Comparison of ENCODE assay signal across 8 mouse cellular contexts in genomic region chr10:34096418-34096883, GRCm38 (mm10). TPM values are rescaled to one million over a fixed set of nuclear protein-coding genes. Genes with fewer than 3 reads are reported as not detected.
DNase-seq lines count a peak whose midpoint lies in the region; ATAC-seq and TF ChIP-seq lines count a peak whose summit lies in the region.

Gene Calhm5, minus strand, starts transcription at chr10:34096519.

- no peak within 1 kb of the TSS for H3ac ChIP-seq in C2C12 (ENCODE audit: control insufficient read depth, insufficient read length, low read depth)

- no peaks in the 10 kb centered on the region for H3K79me3 ChIP-seq in C2C12 (ENCODE audit: low read depth)

- 10% methylated on average over 9 of the region's 9 CpGs for WGBS in heart, embryonic 16.5 days
- 17% methylated on average over 9 of the region's 9 CpGs for WGBS in liver, embryonic 12.5 days (ENCODE audit: insufficient replicate concordance)

- peak within 1 kb of the TSS; percentile 33 for H3K27ac ChIP-seq in heart, embryonic 16.5 days (ENCODE audit: low read length)
- no peak within 1 kb of the TSS for H3K27ac ChIP-seq in liver, embryonic 12.5 days

- H3K9me3 ChIP-seq in heart, embryonic 16.5 days (replicated peaks; ENCODE audit: control insufficient read depth, low read length) = no peaks in the 10 kb centered on the region
- no peaks in the 10 kb centered on the region for H3K9me3 ChIP-seq in liver, embryonic 12.5 days (replicated peaks)

- TF ChIP-seq CTCF in C2C12 (IDR thresholded peaks at IDR 0.05; ENCODE audit: control insufficient read depth, insufficient read depth, insufficient read length) = peak; percentile 31

- no peak within 1 kb of the TSS for H3K4me3 ChIP-seq in C2C12 (ENCODE audit: insufficient read depth, poor library complexity, severe bottlenecking)
- peak within 1 kb of the TSS; percentile 57 for H3K4me3 ChIP-seq in heart, embryonic 16.5 days (ENCODE audit: low read length)
- no peak within 1 kb of the TSS for H3K4me3 ChIP-seq in liver, embryonic 12.5 days

- peak within 1 kb of the TSS; percentile 58 for H3K4me2 ChIP-seq in heart, embryonic 16.5 days (ENCODE audit: low read depth, low read length)
- peak within 1 kb of the TSS; percentile 48 for H3K4me2 ChIP-seq in liver, embryonic 12.5 days

- 0 out of 2 replicates have a peak, but pooled peaks cover 4% of the 10 kb centered on the region for H3K4me1 ChIP-seq in heart, embryonic 16.5 days (ENCODE audit: control insufficient read depth, insufficient read depth, low read length)
- H3K4me1 ChIP-seq in liver, embryonic 12.5 days = 0 out of 2 replicates have a peak, but pooled peaks cover 8% of the 10 kb centered on the region

- H3K36me3 ChIP-seq in C2C12 (ENCODE audit: control insufficient read depth, insufficient read depth) = no peaks in the 10 kb centered on the region
- H3K36me3 ChIP-seq in heart, embryonic 16.5 days (ENCODE audit: control insufficient read depth, insufficient read depth) = no peaks in the 10 kb centered on the region
- H3K36me3 ChIP-seq in liver, embryonic 12.5 days = no peaks in the 10 kb centered on the region

- H3K27me3 ChIP-seq in C2C12 (ENCODE audit: control insufficient read depth, insufficient read depth, insufficient read length) = no peaks in the 10 kb centered on the region
- no peaks in the 10 kb centered on the region for H3K27me3 ChIP-seq in heart, embryonic 16.5 days (ENCODE audit: control insufficient read depth, insufficient read depth, low read length)
- H3K27me3 ChIP-seq in liver, embryonic 12.5 days (replicated peaks) = no peaks in the 10 kb centered on the region

- peak; percentile 41 for DNase-seq in adrenal gland, postnatal 10 days
- peak; percentile 93 for DNase-seq in fibroblast of lung, adult 2 months (ENCODE audit: low read depth)
- peak; percentile 56 for DNase-seq in kidney, postnatal 14 days
- DNase-seq in neural tube, embryonic 10.5 days (ENCODE audit: extremely low spot score, low spot score) = peak; percentile 20
- DNase-seq in urinary bladder, adult 2 months (ENCODE audit: low spot score) = peak; percentile 18

- H3K9ac ChIP-seq in heart, embryonic 16.5 days (ENCODE audit: low read length) = peak within 1 kb of the TSS; percentile 68
- no peak within 1 kb of the TSS for H3K9ac ChIP-seq in liver, embryonic 12.5 days

- peak; percentile 87 for ATAC-seq in heart, embryonic 16.5 days (replicated peaks; ENCODE audit: extremely low read depth, insufficient read depth, low FRiP score)
- ATAC-seq in liver, embryonic 12.5 days = no peak

- H3K79me2 ChIP-seq in C2C12 (ENCODE audit: control insufficient read depth, insufficient read depth) = no peaks in the 10 kb centered on the region

TF ChIP-seq in C2C12, 6 proteins besides CTCF, POLR2A, EP300 and RAD21:
- TF ChIP-seq FOSL1 (IDR thresholded peaks at IDR 0.05; ENCODE audit: insufficient read depth, low read length, poor library complexity, severe bottlenecking) (no peak), MAX (IDR thresholded peaks at IDR 0.05) (peak; percentile 9), CEBPB (IDR thresholded peaks at IDR 0.05; ENCODE audit: low read depth) (peak; percentile 70), MYOD1 (IDR thresholded peaks at IDR 0.05; ENCODE audit: control insufficient read depth, insufficient read length, low read depth) (no peak), MYOG (IDR thresholded peaks at IDR 0.05; ENCODE audit: control insufficient read depth, extremely low read depth, insufficient read length) (no peak), USF1 (IDR thresholded peaks at IDR 0.05; ENCODE audit: low read depth) (no peak)
TF ChIP-seq in C2C12: peak in this region for 2.

RNA-seq across cellular contexts. Expression of gene Calhm5, which starts in this region (rescaled TPM):
- 0.13 TPM for polyA plus RNA-seq in C2C12 (2012; fragmentation: generic; extraction: Trizol)
- total RNA-seq in adrenal gland, postnatal 10 days (2021) = under 1 TPM; 0.27 to 0.39 TPM
- 1.8 TPM in 2 replicates for polyA plus RNA-seq in heart, embryonic 16.5 days (2015; fragmentation: Nextera tagmentation; extraction: Ambion mirVana)
- 0.06 and 0.07 TPM in 2 replicates for polyA plus RNA-seq in liver, embryonic 12.5 days (2016; fragmentation: Nextera tagmentation; extraction: Ambion mirVana)
- 7.3 and 7.7 TPM in 2 replicates for polyA plus RNA-seq in urinary bladder, adult 2 months (2012; rRNA removed)

Comparison
In these comparisons a context has a peak if more than half of its experiments do, and no peak if none do; other contexts are left out.
1. Peak in DNase-seq in adrenal gland, postnatal 10 days; RNA of the gene not detected or under 1 TPM.
2. DNase-seq: peak in every context shown above with its lines; median percentile 93 in fibroblast of lung, adult 2 months; 56 in kidney, postnatal 14 days; 41 in adrenal gland, postnatal 10 days; 20 in neural tube, embryonic 10.5 days; 18 in urinary bladder, adult 2 months.